Mouse (Mus musculus): ENCODE measurements at regions not wholly inside any gene's neighbourhood (a gene's known extent, or its start where the extent isn't known, plus 50 kb on each side); places are given as distances from the start of the nearest gene placed in this dataset.
A peak's percentile ranks its signal among the peaks of the same experiment; 100 is the strongest.

DNA sequence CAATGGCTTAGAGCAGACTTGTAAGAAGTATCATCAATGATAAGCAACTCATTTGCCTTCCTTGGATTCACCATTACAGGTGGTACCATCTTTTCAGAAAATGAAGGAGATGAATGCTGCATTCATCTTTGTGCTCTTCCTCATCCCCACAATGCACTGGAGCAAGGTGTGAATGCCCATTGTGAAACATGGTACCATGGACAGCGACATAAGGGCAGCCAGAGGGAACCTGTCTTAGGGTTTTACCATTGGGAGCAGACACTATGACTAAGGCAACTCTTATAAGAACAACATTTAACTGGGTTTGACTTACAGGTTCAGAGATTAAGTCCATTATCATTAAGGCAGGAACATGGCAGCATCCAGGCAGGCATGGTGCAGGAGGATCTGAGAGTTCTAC, 60.1 kb upstream of the Kcnj6 start:
- no peak for DNase-seq

DNA sequence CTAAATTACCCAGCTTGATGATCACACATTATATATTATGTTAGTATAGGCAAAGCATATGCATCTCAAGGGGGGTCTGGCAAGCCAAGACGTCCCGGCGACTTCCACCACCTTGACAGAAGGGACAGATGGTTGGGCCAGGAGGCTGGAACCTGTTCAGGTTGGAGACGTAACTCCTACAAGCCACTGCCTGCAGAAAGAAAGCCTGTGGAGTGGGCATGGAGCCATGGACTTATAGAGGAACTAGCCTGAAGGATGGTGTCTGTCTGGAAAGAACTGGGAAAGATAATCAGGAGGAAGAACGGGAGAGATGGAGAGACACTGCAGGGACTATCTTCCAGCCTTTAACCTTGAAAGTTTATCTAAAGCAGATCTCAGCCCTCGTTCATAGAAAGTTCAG, 66.9 kb upstream of the Kcnj6 start:
- peak; percentile 95 to 97 for DNase-seq

DNA sequence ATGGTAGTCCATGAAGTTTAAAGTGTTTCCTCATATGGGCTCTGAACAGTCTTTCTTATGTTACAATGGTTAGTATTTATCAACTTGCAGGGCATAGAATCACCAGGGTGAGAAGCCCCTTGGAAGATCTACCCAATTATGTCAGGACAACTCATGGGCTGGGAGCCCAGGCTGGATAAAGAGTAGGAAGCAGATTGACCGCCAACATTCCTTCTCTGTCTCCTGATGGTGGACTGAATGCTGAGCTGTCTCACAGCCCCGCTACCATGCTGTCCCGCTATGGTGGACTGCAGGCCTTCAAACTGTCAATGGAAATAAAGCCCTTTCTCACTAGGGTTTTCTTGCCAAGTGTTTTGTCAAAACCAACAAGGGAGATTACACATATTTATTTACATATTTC, 69.2 kb upstream of the Kcnj6 start:
- no peak for DNase-seq

DNA sequence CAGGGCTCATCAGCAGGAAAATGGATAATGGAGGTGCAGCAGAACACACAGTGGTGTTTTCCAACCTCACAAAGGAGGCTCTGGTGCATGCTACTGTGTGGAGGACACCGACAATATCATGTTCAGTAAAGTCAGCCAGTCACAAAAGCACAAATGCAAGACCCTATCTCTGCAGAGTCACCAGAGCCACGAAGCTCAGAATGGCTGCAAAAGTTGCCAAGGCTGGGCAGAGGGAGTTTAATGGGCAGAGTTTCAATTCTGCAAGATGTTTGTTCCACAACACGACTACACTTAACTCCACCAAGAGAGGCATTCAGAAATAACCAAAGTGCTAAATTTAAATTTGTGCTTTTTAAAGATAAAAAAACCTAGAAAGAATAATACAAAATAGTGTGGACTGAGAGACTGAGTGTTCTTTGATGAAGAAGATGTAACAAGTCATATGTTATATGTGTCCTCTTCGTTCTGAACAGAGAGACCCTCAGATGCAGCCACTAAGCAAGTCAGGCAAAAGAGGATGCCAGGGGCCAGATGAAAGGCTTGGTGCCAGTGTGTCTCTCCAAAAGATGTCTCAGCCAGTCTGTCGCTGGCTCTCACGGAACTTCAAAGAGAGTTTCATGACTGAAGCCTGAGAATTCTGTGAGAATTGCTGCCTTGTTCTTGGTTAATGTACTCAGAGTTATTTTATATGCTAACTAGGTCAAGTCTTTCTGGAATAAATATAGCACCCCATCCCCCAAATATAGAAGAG, 95.1 kb upstream of the Kcnj6 start:
- no peak for DNase-seq

DNA sequence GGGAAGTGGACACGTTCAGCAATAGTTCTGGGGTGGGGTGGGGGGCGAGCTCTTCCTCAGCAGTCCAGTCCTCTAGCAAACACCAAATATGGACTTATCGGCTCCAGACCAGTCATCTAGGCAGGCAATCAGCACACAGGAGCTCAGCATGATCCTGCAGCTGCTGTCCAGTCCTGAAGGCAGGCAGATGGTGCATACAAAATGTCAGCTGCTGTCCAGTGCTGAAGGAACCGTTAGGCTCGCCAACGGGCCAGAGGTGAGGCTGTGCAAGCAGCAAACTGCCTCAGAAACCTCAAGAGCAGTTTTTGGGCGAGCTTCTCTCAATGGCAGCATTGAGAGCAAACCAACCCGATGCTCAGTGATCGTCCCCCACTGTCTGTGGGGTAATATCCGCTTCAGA, 96.3 kb upstream of the Kcnj6 start:
- DNase-seq, result peak in 1 of 2 experiments; percentile 19

DNA sequence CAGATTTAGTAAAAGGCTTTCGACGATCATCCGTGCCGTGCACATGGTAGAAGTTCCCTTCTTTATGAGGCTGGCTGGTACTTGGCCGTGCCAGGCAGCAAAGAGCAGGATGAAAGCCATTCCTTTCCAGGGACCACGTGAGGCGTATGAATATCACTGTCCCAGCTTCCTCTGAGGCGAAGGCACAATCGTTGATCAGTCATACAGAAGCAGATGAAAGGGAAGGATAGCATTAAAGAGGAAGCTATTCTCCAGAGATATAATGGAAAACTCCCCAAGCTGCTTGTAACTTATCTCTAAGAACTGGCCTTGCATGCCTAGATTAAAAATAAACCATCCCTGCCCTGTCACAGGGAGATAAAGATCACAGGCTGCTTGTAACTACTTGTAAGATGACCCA, 103.5 kb upstream of the Kcnj6 start:
- DNase-seq, result no peak

DNA sequence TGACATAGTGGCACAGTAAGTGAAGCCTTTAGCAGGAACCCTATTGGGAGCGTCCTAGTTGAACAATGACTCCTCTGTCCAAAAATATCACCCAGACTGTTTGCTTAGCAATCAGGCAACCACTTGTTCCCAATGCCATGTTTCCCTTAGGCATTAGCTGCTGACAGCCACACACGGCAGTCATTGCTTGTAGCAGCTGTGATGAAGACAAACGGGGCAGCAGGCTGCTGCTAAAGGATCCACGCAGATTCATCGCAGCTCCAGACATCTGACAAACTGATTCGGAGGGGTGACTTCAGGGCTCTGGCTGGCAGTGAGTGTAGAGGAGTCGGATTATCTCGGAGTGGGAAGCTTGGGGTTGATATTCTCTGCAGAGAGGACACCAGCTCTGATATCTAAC, 120.0 kb upstream of the Kcnj6 start:
- DNase-seq, result peak in 1 of 2 experiments; percentile 16

DNA sequence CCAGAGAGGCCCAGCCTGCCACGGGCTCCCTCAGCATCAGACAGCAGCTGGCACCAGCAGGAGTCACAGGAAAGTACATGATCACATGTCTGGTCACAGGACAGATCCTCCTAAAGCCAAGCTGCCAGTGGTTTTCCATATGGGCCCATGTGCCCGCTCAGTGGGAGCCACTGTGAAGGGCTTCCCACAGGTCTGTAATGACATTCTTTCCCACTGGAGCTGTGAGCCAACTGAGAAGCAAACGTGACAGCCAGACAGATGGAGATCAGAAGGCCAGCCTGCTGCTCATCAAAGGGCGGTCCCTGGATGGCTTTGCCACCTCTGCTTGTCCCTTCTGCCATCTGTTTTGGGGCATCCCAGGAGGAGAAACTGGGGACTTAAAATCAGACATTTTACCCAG, 121.8 kb upstream of the Kcnj6 start:
- DNase-seq, result peak; percentile 56 to 57

DNA sequence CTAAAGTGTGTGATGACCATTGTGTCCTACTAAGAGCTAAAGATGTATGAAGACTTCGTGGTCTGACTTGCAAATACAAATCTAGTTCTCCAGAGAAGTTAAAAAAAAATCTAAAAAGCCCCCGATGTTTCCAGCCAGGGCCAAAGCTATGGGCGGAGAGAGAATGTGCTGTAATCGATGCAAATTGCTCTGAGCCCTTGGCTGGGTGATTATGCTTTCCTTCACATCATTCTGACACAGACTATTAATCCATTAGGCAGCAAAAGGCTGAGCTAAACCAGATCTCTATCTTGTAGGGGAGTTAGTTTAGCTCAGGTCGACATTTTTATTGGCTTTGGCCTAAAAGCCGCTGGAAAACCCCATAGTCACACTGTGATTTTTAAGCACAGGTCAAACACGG, 124.5 kb upstream of the Kcnj6 start:
- DNase-seq, result no peak

DNA sequence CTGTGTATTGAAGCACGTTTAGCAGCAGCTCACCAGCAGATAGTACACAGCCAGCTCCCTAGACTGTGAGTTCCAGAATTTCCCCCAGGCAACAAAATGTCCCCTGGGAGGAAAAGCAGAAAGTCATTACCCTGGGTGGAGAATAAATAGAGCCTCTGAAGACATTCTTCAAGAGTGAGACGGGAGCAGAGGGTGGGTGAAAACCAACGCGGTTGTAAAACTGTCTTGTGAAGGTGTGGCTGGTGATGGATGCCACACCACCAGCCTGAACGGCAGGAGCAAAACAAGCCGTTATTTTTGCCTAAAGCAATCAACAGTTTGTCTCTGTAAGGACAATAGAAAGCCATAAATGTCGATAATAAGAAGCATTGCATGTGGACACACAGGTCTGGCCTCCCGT, 129.7 kb upstream of the Kcnj15 start:
- no peak for DNase-seq

DNA sequence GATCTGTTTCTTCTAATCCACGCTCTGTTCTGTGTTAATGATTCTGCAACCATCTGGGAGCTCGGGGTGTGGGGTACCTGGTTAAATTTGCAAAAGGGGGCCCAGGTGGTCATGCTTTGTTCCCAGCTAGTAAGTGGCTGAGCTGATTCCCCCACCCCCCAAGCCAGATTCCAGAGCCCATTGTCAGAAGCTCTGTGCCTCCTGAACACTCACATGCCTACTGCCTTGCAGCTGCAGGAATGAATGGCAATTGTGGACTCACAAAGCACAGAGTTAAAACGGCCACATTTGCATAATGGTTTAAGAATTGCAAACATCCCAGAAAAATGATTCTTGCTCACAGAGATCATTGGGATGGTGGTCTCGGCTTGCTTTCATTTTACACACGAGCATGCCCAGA, 125.5 kb upstream of the Kcnj15 start:
- no peak for DNase-seq

DNA sequence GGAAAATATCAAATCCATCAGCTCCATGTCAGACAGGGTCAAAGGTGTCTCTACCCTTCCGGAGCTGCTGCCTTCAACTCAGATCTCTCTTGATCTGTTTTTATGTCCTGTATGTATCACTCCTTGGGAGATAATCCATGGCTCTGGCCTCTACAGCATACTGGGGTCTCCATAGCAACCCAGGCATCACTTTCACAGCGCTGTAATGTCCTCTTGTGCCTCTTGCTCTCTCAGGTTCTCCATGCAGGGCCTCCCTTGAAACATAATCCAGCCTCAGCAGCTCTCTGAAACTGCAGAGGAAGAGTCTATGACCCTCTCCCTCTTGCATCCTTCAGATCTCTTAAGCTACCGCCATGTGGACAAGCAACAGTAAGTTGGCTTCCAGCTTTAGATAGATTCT, 118.5 kb upstream of the Kcnj15 start:
- no peak for DNase-seq

DNA sequence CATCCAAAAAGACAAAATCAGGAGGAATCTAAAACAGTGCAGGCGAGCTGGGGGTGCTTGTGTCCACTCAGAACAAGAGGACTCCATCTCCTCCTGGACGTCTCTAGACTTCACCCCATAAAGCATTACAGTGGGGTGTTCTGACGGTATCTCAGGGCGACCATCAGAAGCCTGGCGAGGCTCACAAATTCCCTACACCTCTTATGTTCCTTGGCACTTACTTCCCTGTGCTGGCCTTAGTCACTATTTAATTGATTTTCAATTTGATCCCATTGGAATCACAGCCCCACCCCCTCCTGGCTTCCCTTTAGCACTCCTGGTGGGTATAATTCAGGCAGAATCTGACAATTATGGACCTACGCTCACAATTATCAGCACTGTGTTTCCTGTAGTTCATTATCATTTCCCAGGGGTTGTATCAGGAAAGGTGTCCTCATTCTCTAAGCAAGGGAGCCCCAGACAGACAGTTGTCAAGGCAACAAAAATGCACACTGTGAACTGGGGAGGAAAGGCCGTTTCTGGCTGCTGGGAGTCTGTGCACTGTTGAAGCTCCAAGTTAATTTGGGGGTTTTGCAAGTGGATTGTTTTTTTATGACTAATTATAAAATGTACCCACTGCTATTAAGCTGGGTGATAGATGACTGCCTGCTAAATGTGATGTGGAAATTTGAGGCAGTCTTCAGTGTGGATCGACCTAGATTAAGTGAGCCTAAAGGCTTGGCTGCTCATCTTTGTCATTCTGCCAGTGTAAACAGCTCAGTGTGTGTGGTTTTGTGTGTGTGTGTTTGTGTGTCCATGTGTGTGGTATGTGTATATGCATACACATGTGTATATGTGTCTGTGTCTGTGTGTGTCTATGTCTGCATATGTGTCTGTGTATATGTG, 115.6 kb upstream of the Kcnj15 start:
- DNase-seq, result no peak

DNA sequence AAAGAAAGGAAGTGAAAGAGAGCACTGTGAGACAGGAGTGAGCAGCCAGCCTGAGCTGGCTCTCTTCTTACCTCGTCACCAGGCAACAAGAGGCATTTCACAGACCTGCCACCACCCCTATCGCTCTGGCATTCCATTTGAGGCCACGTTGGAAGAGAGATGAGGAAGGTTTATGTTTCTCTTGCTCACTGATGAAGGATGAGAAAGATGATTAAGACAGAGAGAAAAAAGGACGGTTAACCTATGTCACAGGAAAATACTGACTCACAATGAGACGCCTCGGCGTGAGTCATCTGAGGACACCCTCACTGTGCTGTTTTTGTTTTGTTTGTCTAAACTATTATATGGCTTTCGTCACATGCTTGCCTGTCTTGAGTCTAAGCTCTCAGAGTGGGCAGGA, 106.9 kb upstream of the Kcnj15 start:
- DNase-seq, result no peak

DNA sequence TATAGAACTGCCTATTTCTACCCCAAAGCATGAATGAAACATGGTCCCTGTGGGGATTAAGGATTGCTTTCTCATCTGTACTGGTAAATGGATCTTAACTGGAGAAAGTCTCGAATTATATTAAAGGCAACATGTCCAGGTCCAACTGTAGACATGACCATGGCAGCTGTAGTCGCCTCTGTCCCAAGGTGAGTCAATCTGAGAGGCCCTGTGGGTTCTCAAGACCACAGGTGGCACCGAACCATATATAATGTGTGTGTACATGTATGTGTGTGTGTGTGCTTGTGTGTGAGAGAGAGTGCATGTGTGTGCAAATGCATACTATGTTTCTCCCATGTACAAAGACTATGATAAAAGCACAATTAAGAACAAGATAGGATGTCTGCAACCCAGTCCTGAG, 105.9 kb upstream of the Kcnj15 start:
- no peak for DNase-seq

DNA sequence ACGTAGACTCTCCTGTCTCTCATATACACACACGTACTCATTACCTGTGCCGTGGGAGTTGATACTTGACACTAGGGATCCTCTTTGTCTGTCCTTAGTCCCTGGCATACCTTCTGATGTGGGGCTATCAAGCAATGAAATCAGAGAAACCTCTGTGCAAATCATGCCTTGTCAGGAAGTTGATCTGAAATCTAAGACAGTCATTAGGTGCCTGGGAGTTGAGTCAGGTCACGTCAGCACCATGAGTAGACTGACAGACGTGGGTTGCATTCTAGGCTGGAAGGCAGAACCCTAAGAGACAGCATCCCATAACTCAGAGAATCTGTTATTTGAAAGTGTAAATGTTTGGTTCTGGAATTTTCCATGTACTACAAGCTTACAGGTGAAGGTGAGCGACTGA, 105.4 kb upstream of the Kcnj15 start:
- no peak for DNase-seq

DNA sequence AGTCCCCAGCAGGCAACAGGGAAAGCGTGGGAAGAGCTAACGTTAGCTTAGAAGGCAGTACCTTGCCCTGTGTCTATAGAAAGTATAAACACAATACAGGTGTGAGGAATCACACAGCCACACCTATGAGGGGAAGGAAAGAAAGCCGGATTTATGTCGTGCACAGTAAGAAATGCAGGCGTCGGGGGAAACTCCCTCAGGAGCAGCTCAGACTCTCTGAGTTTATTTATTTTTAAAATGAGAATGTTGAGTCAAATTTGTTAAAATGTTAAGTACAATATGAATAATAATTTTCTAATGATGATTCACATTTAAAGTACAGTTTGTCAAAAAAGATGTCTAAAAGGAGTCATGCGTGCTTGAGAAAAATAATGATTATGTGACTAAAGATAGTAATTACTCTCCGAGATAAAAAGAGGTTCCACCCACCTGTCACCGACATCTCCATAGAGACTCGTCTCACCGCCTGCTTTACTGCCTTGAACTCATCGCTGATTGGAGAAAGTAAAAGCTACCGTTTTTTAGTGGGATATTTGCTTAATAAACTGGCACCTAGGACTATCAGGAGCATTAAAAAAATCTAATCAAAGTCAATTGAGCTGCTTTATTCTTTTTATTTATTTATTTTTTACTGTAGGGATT, 104.5 kb upstream of the Kcnj15 start:
- DNase-seq, result no peak

DNA sequence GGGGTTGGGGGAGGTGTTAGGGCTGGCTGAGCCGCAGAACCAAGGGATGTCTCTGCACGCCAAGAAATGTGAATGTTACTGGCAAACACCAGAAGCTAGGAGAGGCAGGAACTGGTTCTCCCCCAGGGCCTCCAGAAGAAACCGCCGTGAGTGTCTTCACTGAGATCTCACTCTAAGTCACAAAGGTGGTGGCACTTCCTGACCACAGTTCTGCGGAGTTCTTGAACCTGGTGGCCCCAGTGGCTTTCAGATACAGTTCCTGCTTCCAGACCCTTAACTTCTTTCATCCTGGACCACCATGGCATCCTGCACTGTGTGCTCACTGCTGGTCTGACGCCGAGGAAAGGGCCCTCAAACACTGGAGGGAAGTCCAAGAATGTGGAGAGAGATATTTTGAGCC, 89.0 kb upstream of the Kcnj15 start:
- DNase-seq, result no peak

DNA sequence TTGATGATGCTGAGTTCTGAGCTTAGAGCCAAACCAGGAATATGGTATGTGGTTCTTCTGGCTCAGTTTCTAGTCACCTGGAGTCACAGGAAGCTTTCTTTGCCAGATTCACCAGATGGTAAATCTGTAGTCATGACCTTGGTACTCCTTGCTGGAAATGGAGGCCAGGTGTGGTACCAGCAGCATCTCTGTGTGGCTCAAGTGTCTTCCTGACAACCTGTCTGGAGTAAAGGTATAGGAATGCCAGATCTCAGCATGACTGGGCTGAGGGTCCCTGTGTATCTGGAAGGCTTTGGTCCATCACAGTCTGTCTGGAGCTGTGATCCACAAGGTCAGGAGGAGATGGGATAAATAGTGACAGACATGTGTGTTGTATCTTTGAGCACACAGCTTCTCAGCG, 88.0 kb upstream of the Kcnj15 start:
- peak; percentile 48 to 56 for DNase-seq

DNA sequence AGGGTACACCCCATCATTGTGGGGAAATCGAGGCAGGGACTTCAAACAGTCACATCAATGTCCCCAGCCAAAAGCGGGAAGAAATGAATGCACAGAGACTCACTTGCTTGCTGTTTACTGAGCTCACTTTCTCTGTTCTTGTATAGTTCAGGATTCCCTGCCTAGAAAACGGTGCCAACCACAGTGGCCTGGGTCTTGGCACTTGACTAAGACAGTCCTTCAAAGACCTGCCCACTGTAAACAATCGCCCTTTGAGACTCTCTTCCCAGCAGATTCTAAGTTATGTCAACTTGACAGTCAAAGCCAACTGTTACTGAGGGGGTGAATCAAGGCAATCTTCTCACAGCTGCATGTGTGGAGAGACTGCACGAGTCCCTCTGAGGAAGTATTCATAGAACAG, 76.8 kb upstream of the Kcnj15 start:
- no peak for DNase-seq

DNA sequence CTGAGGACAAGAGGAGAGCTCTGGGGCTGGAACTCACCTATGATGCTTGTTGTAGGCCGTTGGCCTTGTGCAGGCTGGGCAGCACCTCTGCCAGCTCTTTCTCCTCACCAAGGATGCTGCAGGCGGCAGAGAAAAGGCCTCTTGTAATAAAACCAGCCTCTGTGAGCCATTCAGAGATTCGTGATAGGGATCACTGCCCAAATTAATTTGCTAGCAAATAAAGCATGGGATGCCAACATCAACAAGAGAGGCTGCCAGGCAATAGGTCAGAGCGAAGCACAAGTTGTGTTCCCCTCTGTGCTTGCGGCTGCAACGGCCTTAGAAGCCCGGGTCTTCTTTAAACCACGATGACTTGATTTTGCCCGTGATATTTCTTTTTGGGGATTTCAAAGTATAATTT, 72.0 kb upstream of the Kcnj15 start:
- DNase-seq, result peak in 1 of 2 experiments; percentile 18

DNA sequence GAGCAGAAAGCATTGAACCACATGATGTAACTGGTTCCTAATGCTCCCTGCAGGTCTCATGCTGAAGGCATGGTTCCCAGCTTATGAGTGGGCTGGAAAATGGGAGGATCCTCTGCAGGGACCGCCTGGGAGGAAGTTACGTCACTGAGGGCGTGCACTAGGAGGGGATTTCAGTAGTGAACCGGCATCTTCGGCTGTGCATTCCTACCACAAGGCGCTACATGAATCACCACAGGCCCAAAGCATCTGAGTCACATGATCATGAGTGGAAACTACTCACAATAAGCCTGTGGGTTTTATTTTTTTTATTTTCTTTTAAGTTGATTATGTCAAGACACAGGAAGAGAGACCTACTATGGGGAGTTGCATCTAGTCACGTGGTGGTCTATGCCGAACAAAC, 68.2 kb upstream of the Kcnj15 start:
- no peak for DNase-seq

DNA sequence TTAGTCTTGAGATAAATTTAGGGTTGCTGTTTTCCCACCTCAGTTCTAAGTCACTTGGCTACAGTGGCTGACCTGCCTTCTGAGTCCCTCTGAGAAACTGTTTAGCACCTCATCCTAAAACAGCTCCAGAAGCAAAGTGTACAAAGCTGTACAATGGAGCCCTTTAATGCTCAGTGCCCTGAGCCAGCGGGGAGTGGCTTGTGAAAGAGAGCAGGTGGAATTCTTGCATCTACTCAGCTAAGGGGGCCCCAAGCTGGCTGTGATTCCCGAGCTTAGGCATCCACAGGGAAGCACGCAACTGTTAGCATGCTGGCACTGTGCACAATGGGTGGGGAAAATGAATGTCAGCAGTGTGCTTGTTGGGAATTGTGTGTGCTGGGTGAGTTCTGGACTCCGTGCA, 63.2 kb upstream of the Kcnj15 start:
- DNase-seq, result no peak

DNA sequence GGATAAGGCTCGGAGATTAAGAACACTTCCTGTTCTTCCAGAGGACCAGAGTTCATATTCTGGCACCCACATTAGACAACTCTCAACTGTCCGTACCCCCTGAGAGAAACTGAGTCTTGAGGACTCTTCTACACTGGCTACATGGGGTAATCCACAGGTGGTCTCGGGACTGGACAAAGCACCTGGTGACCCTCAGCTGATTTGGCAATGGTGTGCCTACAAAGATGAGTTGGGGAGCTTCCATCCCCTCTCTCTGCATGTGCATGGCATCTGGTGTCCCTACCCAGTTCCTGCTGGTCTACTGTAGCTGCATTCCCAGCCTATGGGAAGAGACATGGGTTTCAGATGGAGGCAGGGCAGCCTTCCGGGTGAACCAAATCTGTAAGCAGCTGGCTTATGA, 61.2 kb upstream of the Kcnj15 start:
- DNase-seq, result no peak
